Comparison of ENCODE assay signal across 8 mouse cellular contexts in the genomic region with DNA sequence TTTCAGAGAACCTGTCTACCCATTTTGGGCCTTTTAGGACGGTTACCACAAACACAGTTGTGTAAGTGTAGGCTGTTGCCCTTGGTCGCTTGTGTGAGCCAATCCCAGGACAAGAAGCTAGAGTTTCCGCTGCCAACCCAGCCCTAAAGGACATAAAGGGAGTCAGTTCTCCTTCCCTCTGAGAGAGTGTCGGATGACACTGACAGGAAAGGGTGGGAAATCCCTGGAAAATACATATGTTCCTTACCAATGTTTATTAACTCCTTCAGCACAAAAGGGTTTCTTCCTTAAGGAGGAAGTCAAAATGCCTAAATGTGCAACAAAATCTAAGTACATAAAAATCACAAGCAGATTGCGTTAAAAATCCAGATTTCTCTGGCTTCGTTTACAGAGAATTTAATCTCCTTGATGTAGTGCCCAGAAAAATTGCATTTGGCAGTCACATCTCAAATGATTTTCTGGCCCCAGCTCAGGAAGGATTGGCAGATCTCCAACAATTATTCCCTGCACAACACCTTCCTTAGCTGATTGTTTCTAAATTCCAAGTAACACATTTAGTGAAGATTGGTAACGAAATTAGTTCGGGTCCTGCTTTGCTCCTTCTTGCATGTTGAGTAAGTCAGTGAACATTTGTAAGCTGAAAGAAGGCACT. TPM values are rescaled to one million over a fixed set of nuclear protein-coding genes. Genes with fewer than 3 reads are reported as not detected.
DNase-seq lines count a peak whose midpoint lies in the region; ATAC-seq and TF ChIP-seq lines count a peak whose summit lies in the region.

No protein-coding gene starts in this region.

- peak in 1 of 2 experiments; percentile 21 for DNase-seq in heart, adult 2 months
- DNase-seq in 3T3-L1 (ENCODE audit: low read depth, low spot score) = peak; percentile 33
- peak; percentile 20 for DNase-seq in cerebellum, adult 9-11 months
- peak; percentile 35 for DNase-seq in lung, postnatal 10 days
- no peak for DNase-seq in urinary bladder, postnatal 4 days (ENCODE audit: low spot score in 2 of 2)
- DNase-seq in thymus, adult 18-20 months = no peak

- H3K27ac ChIP-seq in heart, adult 2 months = peak overlapping the region; percentile 15
- H3K27ac ChIP-seq in heart, embryonic 11.5 days (ENCODE audit: low read depth, low read length) = no peak overlapping the region
- peak overlapping the region; percentile 58 for H3K27ac ChIP-seq in heart, embryonic 16.5 days (ENCODE audit: low read length)

- H3K79me2 ChIP-seq in heart, adult 2 months (replicated peaks; ENCODE audit: control insufficient read depth, insufficient read depth, low read length) = no peaks in the 10 kb centered on the region

- intact Hi-C loops in heart, adult 2 months (cut with DNase I) = loop anchor here (5.0 kb wide), 1 partner anchor 47 kb away; no protein-coding TSS in a partner anchor

- H3K9ac ChIP-seq in heart, adult 2 months (ENCODE audit: low read depth, low read length) = no peak overlapping the region
- H3K9ac ChIP-seq in heart, embryonic 11.5 days (ENCODE audit: low read depth, low read length) = no peak overlapping the region
- H3K9ac ChIP-seq in heart, embryonic 16.5 days (ENCODE audit: low read length) = no peak overlapping the region

- ATAC-seq in heart, embryonic 11.5 days (replicated peaks; ENCODE audit: insufficient number of reproducible peaks, low FRiP score, low TSS enrichment) = no peak
- peak; percentile 45; the same call in 1 of the 2 replicates for ATAC-seq in heart, embryonic 16.5 days (replicated peaks; ENCODE audit: extremely low read depth, insufficient read depth, low FRiP score)

- peaks cover 5% of the 10 kb centered on the region for H3K4me1 ChIP-seq in heart, adult 2 months (ENCODE audit: control insufficient read depth, insufficient read depth, low read length)
- peaks cover 5% of the 10 kb centered on the region for H3K4me1 ChIP-seq in heart, embryonic 11.5 days (ENCODE audit: control insufficient read depth, insufficient read depth, low read length)
- H3K4me1 ChIP-seq in heart, embryonic 16.5 days (ENCODE audit: control insufficient read depth, insufficient read depth, low read length) = peaks cover 13% of the 10 kb centered on the region

- no peak overlapping the region for H3K4me2 ChIP-seq in heart, embryonic 11.5 days
- H3K4me2 ChIP-seq in heart, embryonic 16.5 days (ENCODE audit: low read depth, low read length) = peak overlapping the region; percentile 3; the same call in 1 of the 2 replicates

- no peak for TF ChIP-seq POLR2A in heart, adult 2 months (IDR thresholded peaks at IDR 0.05; ENCODE audit: insufficient read depth, low read depth, low read length)

- H3K4me3 ChIP-seq in heart, adult 2 months = no peak overlapping the region
- H3K4me3 ChIP-seq in heart, embryonic 11.5 days (ENCODE audit: low read depth, low read length) = no peak overlapping the region
- H3K4me3 ChIP-seq in heart, embryonic 16.5 days (ENCODE audit: low read length) = no peak overlapping the region

- H3K36me3 ChIP-seq in heart, adult 2 months (ENCODE audit: control insufficient read depth, insufficient read depth, low read length) = no peaks in the 10 kb centered on the region; the same call in 1 of the 2 replicates
- H3K36me3 ChIP-seq in heart, embryonic 11.5 days (ENCODE audit: control insufficient read depth, insufficient read depth, low read length) = no peaks in the 10 kb centered on the region
- H3K36me3 ChIP-seq in heart, embryonic 16.5 days (ENCODE audit: control insufficient read depth, insufficient read depth) = no peaks in the 10 kb centered on the region

- 0 out of 2 replicates have a peak, but pooled peaks have one; percentile 8 for TF ChIP-seq EP300 in heart, adult 2 months (IDR thresholded peaks at IDR 0.05; ENCODE audit: insufficient read depth, low read depth, low read length)

- 18% methylated on average over 8 of the region's 8 CpGs for WGBS in heart, adult 2 months
- 52% methylated on average over 8 of the region's 8 CpGs for WGBS in heart, embryonic 11.5 days (ENCODE audit: insufficient replicate concordance)
- 32% methylated on average over 8 of the region's 8 CpGs for WGBS in heart, embryonic 16.5 days

- no peak for TF ChIP-seq CTCF in heart, adult 2 months (IDR thresholded peaks at IDR 0.05)

- H3K27me3 ChIP-seq in heart, adult 2 months (ENCODE audit: control insufficient read depth, insufficient read depth, low read length) = no peaks in the 10 kb centered on the region
- H3K27me3 ChIP-seq in heart, embryonic 11.5 days (ENCODE audit: control insufficient read depth, insufficient read depth, low read length) = no peaks in the 10 kb centered on the region
- no peaks in the 10 kb centered on the region for H3K27me3 ChIP-seq in heart, embryonic 16.5 days (ENCODE audit: control insufficient read depth, insufficient read depth, low read length)

- no peaks in the 10 kb centered on the region for H3K9me3 ChIP-seq in heart, embryonic 11.5 days (replicated peaks; ENCODE audit: control insufficient read depth, low read length)
- no peaks in the 10 kb centered on the region for H3K9me3 ChIP-seq in heart, embryonic 16.5 days (replicated peaks; ENCODE audit: control insufficient read depth, low read length)

RNA-seq across cellular contexts. Expression of gene Fas, which starts 55.3 kb away (rescaled TPM):
- 10 to 100 TPM; 12.1 to 17.4 TPM for total RNA-seq in heart, adult 2 months (2021)
- 5.1 and 9.3 TPM in 2 replicates for polyA plus RNA-seq in heart, adult 2 months (2012; rRNA removed)
- polyA plus RNA-seq in heart, embryonic 11.5 days (2014; fragmentation: Nextera tagmentation; extraction: Ambion mirVana) = 1.6 and 2.1 TPM in 2 replicates
- 5.8 and 6.6 TPM in 2 replicates for polyA plus RNA-seq in heart, embryonic 16.5 days (2015; fragmentation: Nextera tagmentation; extraction: Ambion mirVana)

Comparison
In these comparisons a context has a peak if more than half of its experiments do, and no peak if none do; other contexts are left out.
1. DNase-seq: peak in 3T3-L1 (single experiment), cerebellum, adult 9-11 months (single experiment) and lung, postnatal 10 days (single experiment); none in urinary bladder, postnatal 4 days (0 of 2) and thymus, adult 18-20 months (0 of 2).